Mouse (Mus musculus): Measurements from ENCODE around the gene Birc2. TPM values are rescaled to one million over a fixed set of nuclear protein-coding genes. Genes with fewer than 3 reads are reported as not detected.

Birc2 gene
- polyA plus RNA-seq, 1 experiment from 2014 or later = 47.7 TPM

GRCm38 (mm10) chr9:7852346-7853230 lies 15.7 kb upstream of the Birc2 start:
- no peaks in the 10 kb centered on the region for H3K9me3 ChIP-seq (ENCODE audit: control insufficient read depth, low read length)
- H3K4me3 ChIP-seq (ENCODE audit: low read depth, low read length) = no peak overlapping the region
- ATAC-seq (replicated peaks; ENCODE audit: low FRiP score) = no peak
- H3K27ac ChIP-seq (ENCODE audit: low read depth, low read length) = no peak overlapping the region
- no peak overlapping the region for H3K9ac ChIP-seq (ENCODE audit: low read length)
- H3K36me3 ChIP-seq (ENCODE audit: control insufficient read depth, insufficient read depth, low read length) = no peaks in the 10 kb centered on the region
- no peak overlapping the region for H3K4me2 ChIP-seq (ENCODE audit: low read depth, low read length, severe bottlenecking)
- no peaks in the 10 kb centered on the region for H3K27me3 ChIP-seq (ENCODE audit: control insufficient read depth, insufficient read depth, low read length)
- WGBS = 76% methylated on average over 4 of the region's 4 CpGs
- no peaks in the 10 kb centered on the region for H3K4me1 ChIP-seq (replicated peaks; ENCODE audit: control insufficient read depth, insufficient read depth, low read length)
- DNase-seq (ENCODE audit: low spot score) = no peak

DNA sequence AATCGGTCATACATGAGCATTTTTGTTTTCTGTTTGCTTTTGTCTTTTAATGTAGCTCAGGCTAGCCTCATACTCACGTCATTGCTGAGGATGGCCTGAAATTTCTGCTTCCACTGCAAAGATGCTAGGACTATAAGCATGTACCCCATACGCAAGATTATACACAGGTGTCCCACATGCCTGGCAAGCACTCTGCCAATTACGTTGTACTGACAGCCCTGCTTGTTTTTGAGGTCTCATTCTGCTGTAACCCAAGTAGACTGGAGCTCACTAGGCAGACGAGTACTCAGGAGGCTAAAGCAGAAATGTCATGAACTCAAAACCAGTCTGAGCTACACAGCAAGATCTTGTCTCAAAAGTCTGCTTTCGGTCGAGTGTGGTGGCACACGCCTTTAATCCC lies 15.0 kb upstream of the Birc2 start:
- no peak for DNase-seq (ENCODE audit: low spot score)
- H3K4me1 ChIP-seq (replicated peaks; ENCODE audit: control insufficient read depth, insufficient read depth, low read length) = no peaks in the 10 kb centered on the region
- H3K4me3 ChIP-seq (ENCODE audit: low read depth, low read length) = no peak overlapping the region
- H3K4me2 ChIP-seq (ENCODE audit: low read depth, low read length, severe bottlenecking) = no peak overlapping the region
- ATAC-seq (replicated peaks; ENCODE audit: low FRiP score) = no peak
- 94% methylated on average over 8 of the region's 8 CpGs for WGBS
- H3K9ac ChIP-seq (ENCODE audit: low read length) = no peak overlapping the region
- H3K9me3 ChIP-seq (ENCODE audit: control insufficient read depth, low read length) = no peaks in the 10 kb centered on the region
- H3K27ac ChIP-seq (ENCODE audit: low read depth, low read length) = no peak overlapping the region
- H3K36me3 ChIP-seq (ENCODE audit: control insufficient read depth, insufficient read depth, low read length) = no peaks in the 10 kb centered on the region
- no peaks in the 10 kb centered on the region for H3K27me3 ChIP-seq (ENCODE audit: control insufficient read depth, insufficient read depth, low read length)

- Histone ChIP-seq H3K4me3 (ENCODE audit: low read depth, low read length) (no peak overlapping the region), H3K27ac (ENCODE audit: low read depth, low read length) (no peak overlapping the region), H3K27me3 (ENCODE audit: control insufficient read depth, insufficient read depth, low read length) (no peaks in the 10 kb centered on the region), H3K36me3 (ENCODE audit: control insufficient read depth, insufficient read depth, low read length) (no peaks in the 10 kb centered on the region), H3K9ac (ENCODE audit: low read length) (no peak overlapping the region), H3K4me1 (replicated peaks; ENCODE audit: control insufficient read depth, insufficient read depth, low read length) (no peaks in the 10 kb centered on the region), H3K9me3 (ENCODE audit: control insufficient read depth, low read length) (no peaks in the 10 kb centered on the region), H3K4me2 (ENCODE audit: low read depth, low read length, severe bottlenecking) (no peak overlapping the region)
- WGBS = 92% methylated on average over 18 of the region's 18 CpGs
- no peak for ATAC-seq (replicated peaks; ENCODE audit: low FRiP score)
- no peak for DNase-seq (ENCODE audit: low spot score)
These were observed 11.3 kb upstream of the Birc2 start for GRCm38 (mm10) chr9:7848191-7848590.

GRCm38 (mm10) chr9:7846667-7847199 lies 9.9 kb upstream of the Birc2 start:
- H3K9me3 ChIP-seq (ENCODE audit: control insufficient read depth, low read length) = no peaks in the 10 kb centered on the region
- no peak overlapping the region for H3K4me2 ChIP-seq (ENCODE audit: low read depth, low read length, severe bottlenecking)
- H3K4me1 ChIP-seq (replicated peaks; ENCODE audit: control insufficient read depth, insufficient read depth, low read length) = no peaks in the 10 kb centered on the region
- no peak for DNase-seq (ENCODE audit: low spot score)
- no peak overlapping the region for H3K9ac ChIP-seq (ENCODE audit: low read length)
- no peaks in the 10 kb centered on the region for H3K27me3 ChIP-seq (ENCODE audit: control insufficient read depth, insufficient read depth, low read length)
- no peaks in the 10 kb centered on the region for H3K36me3 ChIP-seq (ENCODE audit: control insufficient read depth, insufficient read depth, low read length)
- no peak for ATAC-seq (replicated peaks; ENCODE audit: low FRiP score)
- WGBS = 80% methylated on average over 1 of the region's 1 CpGs
- H3K4me3 ChIP-seq (ENCODE audit: low read depth, low read length) = no peak overlapping the region
- H3K27ac ChIP-seq (ENCODE audit: low read depth, low read length) = no peak overlapping the region

GRCm38 (mm10) chr9:7845216-7845895 lies 8.5 kb upstream of the Birc2 start:
- Histone ChIP-seq H3K27me3 (ENCODE audit: control insufficient read depth, insufficient read depth, low read length) (no peaks in the 10 kb centered on the region), H3K4me1 (replicated peaks; ENCODE audit: control insufficient read depth, insufficient read depth, low read length) (no peaks in the 10 kb centered on the region), H3K4me3 (ENCODE audit: low read depth, low read length) (no peak overlapping the region), H3K4me2 (ENCODE audit: low read depth, low read length, severe bottlenecking) (no peak overlapping the region), H3K27ac (ENCODE audit: low read depth, low read length) (no peak overlapping the region), H3K9me3 (ENCODE audit: control insufficient read depth, low read length) (no peaks in the 10 kb centered on the region), H3K9ac (ENCODE audit: low read length) (no peak overlapping the region), H3K36me3 (ENCODE audit: control insufficient read depth, insufficient read depth, low read length) (no peaks in the 10 kb centered on the region)
- DNase-seq (ENCODE audit: low spot score) (no peak), ATAC-seq (replicated peaks; ENCODE audit: low FRiP score) (no peak)
- WGBS = 79% methylated on average over 4 of the region's 4 CpGs

DNA sequence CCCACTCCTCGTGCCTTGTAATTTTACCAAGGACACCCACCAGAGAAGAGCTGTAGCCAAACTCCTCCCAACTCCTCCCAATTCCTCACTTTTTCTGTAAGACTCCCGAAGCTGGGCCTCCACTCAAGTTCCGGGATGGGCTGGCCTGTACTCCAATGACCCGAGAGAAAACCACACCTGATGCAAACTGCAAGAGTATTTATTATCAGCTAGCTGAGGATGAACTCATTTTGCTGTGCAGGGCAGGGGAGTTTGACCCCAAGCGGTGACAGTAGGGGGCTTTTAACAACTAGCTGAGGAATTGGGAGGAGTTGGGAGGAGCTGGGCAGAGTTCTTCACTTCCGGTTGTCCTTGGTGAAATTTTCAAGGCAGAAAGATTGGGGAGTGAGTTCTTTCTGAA lies 4.4 kb upstream of the Birc2 start:
- no peaks in the 10 kb centered on the region for H3K9me3 ChIP-seq (ENCODE audit: control insufficient read depth, low read length)
- H3K27me3 ChIP-seq (ENCODE audit: control insufficient read depth, insufficient read depth, low read length) = no peaks in the 10 kb centered on the region
- H3K4me3 ChIP-seq (ENCODE audit: low read depth, low read length) = no peak overlapping the region
- H3K4me1 ChIP-seq (replicated peaks; ENCODE audit: control insufficient read depth, insufficient read depth, low read length) = no peaks in the 10 kb centered on the region
- no peaks in the 10 kb centered on the region for H3K36me3 ChIP-seq (ENCODE audit: control insufficient read depth, insufficient read depth, low read length)
- H3K27ac ChIP-seq (ENCODE audit: low read depth, low read length) = no peak overlapping the region
- H3K4me2 ChIP-seq (ENCODE audit: low read depth, low read length, severe bottlenecking) = no peak overlapping the region
- H3K9ac ChIP-seq (ENCODE audit: low read length) = no peak overlapping the region
- ATAC-seq (replicated peaks; ENCODE audit: low FRiP score) (no peak), DNase-seq (ENCODE audit: low spot score) (no peak)
- WGBS = 73% methylated on average over 6 of the region's 6 CpGs

GRCm38 (mm10) chr9:7837806-7838440 lies 1.1 kb upstream of the Birc2 start:
- peak overlapping the region; percentile 38 for H3K4me3 ChIP-seq (ENCODE audit: low read depth, low read length)
- H3K4me1 ChIP-seq (replicated peaks; ENCODE audit: control insufficient read depth, insufficient read depth, low read length) = no peaks in the 10 kb centered on the region; the same call in 1 of the 2 replicates
- H3K27ac ChIP-seq (ENCODE audit: low read depth, low read length) = peak overlapping the region; percentile 97
- peaks cover 8% of the 10 kb centered on the region; the same call in 1 of the 2 replicates for H3K36me3 ChIP-seq (ENCODE audit: control insufficient read depth, insufficient read depth, low read length)
- WGBS = 24% methylated on average over 14 of the region's 14 CpGs
- H3K4me2 ChIP-seq (ENCODE audit: low read depth, low read length, severe bottlenecking) = peak overlapping the region; percentile 77
- DNase-seq (ENCODE audit: low spot score) = peak; percentile 65
- no peaks in the 10 kb centered on the region for H3K27me3 ChIP-seq (ENCODE audit: control insufficient read depth, insufficient read depth, low read length)
- ATAC-seq (replicated peaks; ENCODE audit: low FRiP score) = peak; percentile 31
- no peaks in the 10 kb centered on the region for H3K9me3 ChIP-seq (ENCODE audit: control insufficient read depth, low read length)
- peak overlapping the region; percentile 84 for H3K9ac ChIP-seq (ENCODE audit: low read length)

- no peaks in the 10 kb centered on the region for H3K27me3 ChIP-seq (ENCODE audit: control insufficient read depth, insufficient read depth, low read length)
- no peaks in the 10 kb centered on the region; the same call in 1 of the 2 replicates for H3K4me1 ChIP-seq (replicated peaks; ENCODE audit: control insufficient read depth, insufficient read depth, low read length)
- peak overlapping the region; percentile 38 for H3K4me3 ChIP-seq (ENCODE audit: low read depth, low read length)
- H3K36me3 ChIP-seq (ENCODE audit: control insufficient read depth, insufficient read depth, low read length) = peaks cover 8% of the 10 kb centered on the region; the same call in 1 of the 2 replicates
- peak overlapping the region; percentile 83 for H3K9ac ChIP-seq (ENCODE audit: low read length)
- peak overlapping the region; percentile 97 for H3K27ac ChIP-seq (ENCODE audit: low read depth, low read length)
- H3K4me2 ChIP-seq (ENCODE audit: low read depth, low read length, severe bottlenecking) = peak overlapping the region; percentile 77
- DNase-seq (ENCODE audit: low spot score) (peak; percentile 76), ATAC-seq (replicated peaks; ENCODE audit: low FRiP score) (peak; percentile 32)
- H3K9me3 ChIP-seq (ENCODE audit: control insufficient read depth, low read length) = no peaks in the 10 kb centered on the region
- 0% methylated on average over 16 of the region's 16 CpGs for WGBS
These were observed 533 bp downstream of the Birc2 start for GRCm38 (mm10) chr9:7836331-7836730.

Measured in forebrain, embryonic 11.5 days (tissue).